Mouse (Mus musculus): ENCODE data around the gene Dimt1. TPM values are rescaled to one million over a fixed set of nuclear protein-coding genes. Genes with fewer than 3 reads are reported as not detected.
A peak's percentile ranks its signal among the peaks of the same experiment; 100 is the strongest.
"Not testable (repeated sequence)": the region's sequence is repeated elsewhere in the genome, so short reads cannot be mapped to it uniquely, and the experiment has no call there.

Gene Dimt1
- polyA plus RNA-seq, 1 experiment from 2014 or later: 11.1 TPM

GRCm38 (mm10) chr13:106947583-106947982 lies 656 bp downstream of the Dimt1 start:
- Histone ChIP-seq H3K4me2 (ENCODE audit: low read depth, low read length) (peak overlapping the region; percentile 92), H3K4me1 (ENCODE audit: control insufficient read depth, low read depth, low read length) (peaks cover 14% of the 10 kb centered on the region), H3K9ac (ENCODE audit: low read depth, low read length) (peak overlapping the region; percentile 95), H3K27me3 (ENCODE audit: control insufficient read depth, insufficient read depth, low read depth, low read length) (no peaks in the 10 kb centered on the region), H3K27ac (ENCODE audit: low read length) (peak overlapping the region; percentile 52; the same call in 1 of the 2 replicates), H3K4me3 (ENCODE audit: low read depth, low read length) (peak overlapping the region; percentile 99), H3K9me3 (replicated peaks; ENCODE audit: control insufficient read depth, low read length) (no peaks in the 10 kb centered on the region), H3K36me3 (ENCODE audit: control insufficient read depth, insufficient read depth) (peaks cover 14% of the 10 kb centered on the region)
- 2% methylated on average over 6 of the region's 6 CpGs for WGBS (ENCODE audit: insufficient replicate concordance)
- ATAC-seq (ENCODE audit: low read depth): no peak

GRCm38 (mm10) chr13:106954880-106955279 lies 8.0 kb downstream of the Dimt1 start:
- H3K4me3 ChIP-seq (ENCODE audit: low read depth, low read length): no peak overlapping the region
- 86% methylated on average over 3 of the region's 3 CpGs for WGBS (ENCODE audit: insufficient replicate concordance)
- H3K4me2 ChIP-seq (ENCODE audit: low read depth, low read length): no peak overlapping the region
- H3K36me3 ChIP-seq (ENCODE audit: control insufficient read depth, insufficient read depth): peaks cover 46% of the 10 kb centered on the region
- H3K4me1 ChIP-seq (ENCODE audit: control insufficient read depth, low read depth, low read length): no peaks in the 10 kb centered on the region
- H3K9me3 ChIP-seq (replicated peaks; ENCODE audit: control insufficient read depth, low read length): no peaks in the 10 kb centered on the region
- no peak for ATAC-seq (ENCODE audit: low read depth)
- H3K27ac ChIP-seq (ENCODE audit: low read length): no peak overlapping the region
- no peak overlapping the region for H3K9ac ChIP-seq (ENCODE audit: low read depth, low read length)
- H3K27me3 ChIP-seq (ENCODE audit: control insufficient read depth, insufficient read depth, low read depth, low read length): no peaks in the 10 kb centered on the region

- Histone ChIP-seq H3K36me3 (ENCODE audit: control insufficient read depth, insufficient read depth) (peaks cover 53% of the 10 kb centered on the region), H3K27me3 (ENCODE audit: control insufficient read depth, insufficient read depth, low read depth, low read length) (no peaks in the 10 kb centered on the region), H3K4me2 (ENCODE audit: low read depth, low read length) (no peak overlapping the region), H3K4me1 (ENCODE audit: control insufficient read depth, low read depth, low read length) (no peaks in the 10 kb centered on the region), H3K4me3 (ENCODE audit: low read depth, low read length) (no peak overlapping the region), H3K27ac (ENCODE audit: low read length) (no peak overlapping the region), H3K9me3 (replicated peaks; ENCODE audit: control insufficient read depth, low read length) (no peaks in the 10 kb centered on the region), H3K9ac (ENCODE audit: low read depth, low read length) (no peak overlapping the region)
- ATAC-seq (ENCODE audit: low read depth): no peak
- WGBS (ENCODE audit: insufficient replicate concordance): 92% methylated on average over 4 of the region's 4 CpGs
Measured at GRCm38 (mm10) chr13:106957554-106957953, 10.6 kb downstream of the Dimt1 start.

DNA sequence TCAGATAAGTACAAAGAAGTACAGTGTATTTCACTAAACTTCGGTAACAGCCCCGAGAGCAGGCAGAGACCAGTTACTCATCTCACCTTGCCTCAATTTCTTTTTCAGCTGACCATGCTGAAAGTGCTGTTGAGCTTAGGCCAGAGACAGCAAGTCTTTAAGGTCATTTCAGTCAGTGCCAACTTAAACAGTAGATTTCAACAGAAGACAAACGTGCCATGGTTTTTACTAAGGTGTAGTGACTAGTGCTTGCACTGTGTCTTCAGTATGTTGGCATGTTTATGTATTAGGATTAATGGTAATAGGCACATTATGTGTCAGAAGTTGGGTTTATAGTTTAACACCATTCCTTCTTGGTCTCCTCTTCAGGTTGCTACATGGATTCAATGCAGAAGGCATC lies 11.4 kb downstream of the Dimt1 start:
- Histone ChIP-seq H3K4me1 (ENCODE audit: control insufficient read depth, low read depth, low read length) (no peaks in the 10 kb centered on the region), H3K4me2 (ENCODE audit: low read depth, low read length) (no peak overlapping the region), H3K27ac (ENCODE audit: low read length) (no peak overlapping the region), H3K9ac (ENCODE audit: low read depth, low read length) (no peak overlapping the region), H3K4me3 (ENCODE audit: low read depth, low read length) (no peak overlapping the region), H3K9me3 (replicated peaks; ENCODE audit: control insufficient read depth, low read length) (no peaks in the 10 kb centered on the region), H3K36me3 (ENCODE audit: control insufficient read depth, insufficient read depth) (peaks cover 57% of the 10 kb centered on the region), H3K27me3 (ENCODE audit: control insufficient read depth, insufficient read depth, low read depth, low read length) (no peaks in the 10 kb centered on the region)
- 87% methylated on average over 3 of the region's 3 CpGs for WGBS (ENCODE audit: insufficient replicate concordance)
- no peak for ATAC-seq (ENCODE audit: low read depth)

GRCm38 (mm10) chr13:106960557-106960956 lies 13.6 kb downstream of the Dimt1 start:
- no peaks in the 10 kb centered on the region for H3K9me3 ChIP-seq (replicated peaks; ENCODE audit: control insufficient read depth, low read length)
- peaks cover 58% of the 10 kb centered on the region for H3K36me3 ChIP-seq (ENCODE audit: control insufficient read depth, insufficient read depth)
- H3K27ac ChIP-seq (ENCODE audit: low read length): no peak overlapping the region
- no peak for ATAC-seq (ENCODE audit: low read depth)
- H3K4me3 ChIP-seq (ENCODE audit: low read depth, low read length): no peak overlapping the region
- no peaks in the 10 kb centered on the region for H3K4me1 ChIP-seq (ENCODE audit: control insufficient read depth, low read depth, low read length)
- H3K9ac ChIP-seq (ENCODE audit: low read depth, low read length): no peak overlapping the region
- 83% methylated on average over 3 of the region's 3 CpGs for WGBS (ENCODE audit: insufficient replicate concordance)
- H3K27me3 ChIP-seq (ENCODE audit: control insufficient read depth, insufficient read depth, low read depth, low read length): no peaks in the 10 kb centered on the region
- no peak overlapping the region for H3K4me2 ChIP-seq (ENCODE audit: low read depth, low read length)

- WGBS (ENCODE audit: insufficient replicate concordance): 84% methylated on average over 4 of the region's 4 CpGs
- H3K4me3 ChIP-seq (ENCODE audit: low read depth, low read length): no peak overlapping the region
- no peaks in the 10 kb centered on the region for H3K4me1 ChIP-seq (ENCODE audit: control insufficient read depth, low read depth, low read length)
- ATAC-seq (ENCODE audit: low read depth): no peak
- H3K27ac ChIP-seq (ENCODE audit: low read length): no peak overlapping the region
- H3K27me3 ChIP-seq (ENCODE audit: control insufficient read depth, insufficient read depth, low read depth, low read length): no peaks in the 10 kb centered on the region
- H3K9ac ChIP-seq (ENCODE audit: low read depth, low read length): no peak overlapping the region
- H3K4me2 ChIP-seq (ENCODE audit: low read depth, low read length): no peak overlapping the region
- H3K36me3 ChIP-seq (ENCODE audit: control insufficient read depth, insufficient read depth): peaks cover 53% of the 10 kb centered on the region
- no peaks in the 10 kb centered on the region for H3K9me3 ChIP-seq (replicated peaks; ENCODE audit: control insufficient read depth, low read length)
Measured at GRCm38 (mm10) chr13:106961496-106961895, 14.6 kb downstream of the Dimt1 start.

GRCm38 (mm10) chr13:106996891-106997290 lies 50.0 kb downstream of the Dimt1 start:
- peaks cover 54% of the 10 kb centered on the region for H3K4me1 ChIP-seq (ENCODE audit: control insufficient read depth, low read depth, low read length)
- H3K9ac ChIP-seq (ENCODE audit: low read depth, low read length): peak overlapping the region; percentile 45
- H3K36me3 ChIP-seq (ENCODE audit: control insufficient read depth, insufficient read depth): peaks cover 16% of the 10 kb centered on the region
- H3K4me3 ChIP-seq (ENCODE audit: low read depth, low read length): no peak overlapping the region
- peak overlapping the region; percentile 43 for H3K4me2 ChIP-seq (ENCODE audit: low read depth, low read length)
- 53% methylated on average over 2 of the region's 2 CpGs for WGBS (ENCODE audit: insufficient replicate concordance)
- no peaks in the 10 kb centered on the region for H3K27me3 ChIP-seq (ENCODE audit: control insufficient read depth, insufficient read depth, low read depth, low read length)
- no peaks in the 10 kb centered on the region for H3K9me3 ChIP-seq (replicated peaks; ENCODE audit: control insufficient read depth, low read length)
- H3K27ac ChIP-seq (ENCODE audit: low read length): peak overlapping the region; percentile 70
- no peak for ATAC-seq (ENCODE audit: low read depth)

- WGBS (ENCODE audit: insufficient replicate concordance): 91% methylated on average over 3 of the region's 4 CpGs
- Histone ChIP-seq H3K4me2 (ENCODE audit: low read depth, low read length) (peak overlapping the region; percentile 43), H3K9ac (ENCODE audit: low read depth, low read length) (peak overlapping the region; percentile 45), H3K27ac (ENCODE audit: low read length) (peak overlapping the region; percentile 70), H3K4me1 (ENCODE audit: control insufficient read depth, low read depth, low read length) (peaks cover 54% of the 10 kb centered on the region)
- ATAC-seq (ENCODE audit: low read depth); H3K27me3 ChIP-seq (ENCODE audit: control insufficient read depth, insufficient read depth, low read depth, low read length); H3K4me3 ChIP-seq (ENCODE audit: low read depth, low read length); H3K36me3 ChIP-seq (ENCODE audit: control insufficient read depth, insufficient read depth); H3K9me3 ChIP-seq (replicated peaks; ENCODE audit: control insufficient read depth, low read length): not testable (repeated sequence)
Measured at GRCm38 (mm10) chr13:106997557-106997956, 50.6 kb downstream of the Dimt1 start.

GRCm38 (mm10) chr13:106998026-106998425 lies 51.1 kb downstream of the Dimt1 start:
- WGBS (ENCODE audit: insufficient replicate concordance): 68% methylated on average over 2 of the region's 2 CpGs
- H3K36me3 ChIP-seq (ENCODE audit: control insufficient read depth, insufficient read depth): peaks cover 6% of the 10 kb centered on the region
- no peak for ATAC-seq (ENCODE audit: low read depth)
- H3K4me3 ChIP-seq (ENCODE audit: low read depth, low read length): no peak overlapping the region
- H3K9ac ChIP-seq (ENCODE audit: low read depth, low read length): peak overlapping the region; percentile 21; the same call in 1 of the 2 replicates
- peak overlapping the region; percentile 59 for H3K4me2 ChIP-seq (ENCODE audit: low read depth, low read length)
- H3K27me3 ChIP-seq (ENCODE audit: control insufficient read depth, insufficient read depth, low read depth, low read length): no peaks in the 10 kb centered on the region
- peaks cover 54% of the 10 kb centered on the region for H3K4me1 ChIP-seq (ENCODE audit: control insufficient read depth, low read depth, low read length)
- H3K9me3 ChIP-seq (replicated peaks; ENCODE audit: control insufficient read depth, low read length): no peaks in the 10 kb centered on the region
- H3K27ac ChIP-seq (ENCODE audit: low read length): peak overlapping the region; percentile 94

All from liver, embryonic 16.5 days (tissue).